Mouse (Mus musculus) MEL (cell line): ENCODE measurements around the gene Metrn.

Source experiments
- CTCF ChIP-seq, 3 experiments: IDR thresholded peaks in 2 of 3; conservative IDR thresholded peaks in 1 of 3; 2 replicates each; pipeline ENCODE4 v1.5.1; 2011 to 2012; ENCODE audit warnings: low read length in 3 of 3, low read depth in 2 of 3, mild to moderate bottlenecking in 2 of 3, improper control_type of control experiment in 1 of 3, inconsistent platforms in 1 of 3, mixed read lengths in 1 of 3, moderate library complexity in 1 of 3; ENCODE audit not compliant: control insufficient read depth in 1 of 3, insufficient read depth in 1 of 3, poor library complexity in 1 of 3, severe bottlenecking in 1 of 3
- EP300 ChIP-seq, 2 experiments: IDR thresholded peaks; 2 replicates each; pipeline ENCODE4 v1.6.1; 2011; ENCODE audit warnings: improper control_type of control experiment in 2 of 2, low read length in 2 of 2, low read depth in 1 of 2, mild to moderate bottlenecking in 1 of 2
- GABPA ChIP-seq: IDR thresholded peaks from 2 replicates; pipeline ENCODE4 v1.6.1; 2012; ENCODE audit warnings: low read depth, mild to moderate bottlenecking, inconsistent platforms, low read length, improper control_type of control experiment, moderate library complexity
- GATA1 ChIP-seq: IDR thresholded peaks from 2 replicates; pipeline ENCODE4 v1.6.1; 2011; ENCODE audit warnings: low read depth, low read length, improper control_type of control experiment
- JUND ChIP-seq: IDR thresholded peaks from 2 replicates; pipeline ENCODE4 v1.6.1; 2011; ENCODE audit warnings: low read depth, mild to moderate bottlenecking, improper control_type of control experiment, low read length
- MAX ChIP-seq: IDR thresholded peaks from 2 replicates; pipeline ENCODE4 v1.6.1; 2011; ENCODE audit warnings: low read length, improper control_type of control experiment
- NELFE ChIP-seq: IDR thresholded peaks from 2 replicates; pipeline ENCODE4 v1.6.1; 2011; ENCODE audit warnings: low read depth, low read length, improper control_type of control experiment
- POLR2A ChIP-seq, 2 experiments: IDR thresholded peaks; 2 replicates each; pipeline ENCODE4 v1.6.1; 2011 to 2012; ENCODE audit warnings: low read length in 2 of 2, mild to moderate bottlenecking in 2 of 2, control low read depth in 1 of 2, improper control_type of control experiment in 1 of 2, low read depth in 1 of 2, moderate library complexity in 1 of 2; ENCODE audit not compliant: control insufficient read depth in 1 of 2, insufficient read depth in 1 of 2, poor library complexity in 1 of 2
- POLR2AphosphoS2 ChIP-seq: IDR thresholded peaks from 2 replicates; pipeline ENCODE4 v1.6.1; 2011; ENCODE audit warnings: low read length, improper control_type of control experiment

DNA sequence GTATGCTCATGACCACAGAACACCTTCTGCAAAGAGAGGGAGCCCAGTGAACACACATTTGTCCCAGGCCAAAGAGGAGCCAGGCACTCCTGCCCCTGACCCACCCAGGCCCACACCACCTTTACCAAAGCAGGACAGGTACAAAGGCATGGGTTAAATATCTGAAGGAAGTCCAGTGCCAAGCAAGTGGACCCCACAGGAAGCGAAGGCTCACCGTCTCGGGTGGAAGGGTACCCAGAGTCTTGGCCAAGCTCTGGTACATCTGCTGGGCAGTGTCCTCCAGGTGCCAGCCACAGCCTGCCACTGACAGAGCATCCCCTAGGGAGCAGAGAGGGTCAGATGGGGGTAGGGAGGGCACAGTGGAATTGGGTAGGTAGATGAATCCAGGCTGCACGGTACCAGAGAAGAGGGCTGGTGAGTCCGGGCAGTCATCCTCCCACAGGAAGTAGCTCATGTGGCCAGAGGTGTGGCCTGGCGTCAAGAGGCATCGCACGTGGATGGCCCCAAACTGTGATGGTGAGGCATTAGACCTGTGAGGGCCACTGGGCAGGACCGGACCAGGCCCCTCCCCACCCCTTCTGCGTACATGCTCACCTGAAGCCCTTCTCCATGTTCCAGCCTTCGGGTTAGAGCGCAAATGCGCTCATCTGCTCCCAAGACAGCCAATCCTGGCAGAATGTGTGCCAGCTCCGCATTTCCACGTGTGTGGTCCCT, 12.9 kb downstream of the Metrn start:
- TF ChIP-seq GABPA = no peak
- no peak for TF ChIP-seq GATA1
- no peak for TF ChIP-seq CTCF (IDR thresholded peaks at IDR 0.05 in 2 of 3, conservative IDR thresholded peaks at IDR 0.05 in 1 of 3; ENCODE audit: control insufficient read depth in 1 of 3, insufficient read depth in 1 of 3, low read depth in 2 of 3, low read length in 3 of 3, poor library complexity in 1 of 3, severe bottlenecking in 1 of 3)
- no peak for TF ChIP-seq EP300 (IDR thresholded peaks at IDR 0.05; ENCODE audit: low read depth in 1 of 2, low read length in 2 of 2)
- no peak for TF ChIP-seq POLR2AphosphoS2
- no peak for TF ChIP-seq JUND
- TF ChIP-seq POLR2A (IDR thresholded peaks at IDR 0.05; ENCODE audit: control insufficient read depth in 1 of 2, insufficient read depth in 1 of 2, low read depth in 1 of 2, low read length in 2 of 2, poor library complexity in 1 of 2) = no peak
- TF ChIP-seq NELFE = no peak
- TF ChIP-seq MAX = no peak
